8 mouse cellular contexts compared by ENCODE assay signal in genomic region chr4:134094923-134095547, GRCm38 (mm10). TPM values are rescaled to one million over a fixed set of nuclear protein-coding genes. Genes with fewer than 3 reads are reported as not detected.
DNase-seq lines count a peak whose midpoint lies in the region; ATAC-seq and TF ChIP-seq lines count a peak whose summit lies in the region.

Gene Cd52, minus strand, starts transcription at chr4:134095082.

- no peak for TF ChIP-seq EP300 in heart, postnatal 0 days (IDR thresholded peaks at IDR 0.05; ENCODE audit: low read depth)

- DNase-seq in heart, postnatal 0 days (ENCODE audit: low spot score), result no peak
- peak; percentile 41 for DNase-seq in lung, postnatal 14 days
- peak; percentile 77 to 89 for DNase-seq in thymus, adult 18-20 months
- DNase-seq in kidney, adult 11 months, result no peak

- no peak for TF ChIP-seq CTCF in heart, postnatal 0 days (IDR thresholded peaks at IDR 0.05; ENCODE audit: low read depth)

- H3K9ac ChIP-seq in heart, postnatal 0 days (replicated peaks; ENCODE audit: low read depth, low read length), result no peak within 1 kb of the TSS
- H3K9ac ChIP-seq in heart, embryonic 11.5 days (ENCODE audit: low read depth, low read length), result no peak within 1 kb of the TSS
- H3K9ac ChIP-seq in midbrain, embryonic 13.5 days (replicated peaks), result no peak within 1 kb of the TSS

- no peak for ATAC-seq in heart, postnatal 0 days (ENCODE audit: insufficient read depth, low read depth)
- ATAC-seq in heart, embryonic 11.5 days (replicated peaks; ENCODE audit: insufficient number of reproducible peaks, low FRiP score, low TSS enrichment), result no peak
- no peak for ATAC-seq in erythroblast, adult 5-6 weeks (replicated peaks; ENCODE audit: low FRiP score, poor library complexity, severe bottlenecking)
- ATAC-seq in midbrain, embryonic 13.5 days, result no peak
- ATAC-seq in cerebellum, adult (ENCODE audit: insufficient number of reproducible peaks, low FRiP score, low TSS enrichment), result no peak

- WGBS in heart, postnatal 0 days, result 69% methylated on average over 3 of the region's 3 CpGs
- 61% methylated on average over 3 of the region's 3 CpGs for WGBS in heart, embryonic 11.5 days (ENCODE audit: insufficient replicate concordance)
- 54% methylated on average over 3 of the region's 3 CpGs for WGBS in midbrain, embryonic 13.5 days

- peak within 1 kb of the TSS; percentile 19; the same call in 1 of the 2 replicates for H3K4me2 ChIP-seq in heart, postnatal 0 days (ENCODE audit: low read depth, low read length)
- no peak within 1 kb of the TSS for H3K4me2 ChIP-seq in heart, embryonic 11.5 days
- H3K4me2 ChIP-seq in midbrain, embryonic 13.5 days (replicated peaks), result no peak within 1 kb of the TSS

- H3K9me3 ChIP-seq in heart, postnatal 0 days (replicated peaks; ENCODE audit: control insufficient read depth, low read length), result no peaks in the 10 kb centered on the region
- H3K9me3 ChIP-seq in heart, embryonic 11.5 days (replicated peaks; ENCODE audit: control insufficient read depth, low read length), result no peaks in the 10 kb centered on the region
- H3K9me3 ChIP-seq in midbrain, embryonic 13.5 days, result no peaks in the 10 kb centered on the region

- H3K36me3 ChIP-seq in heart, postnatal 0 days (replicated peaks; ENCODE audit: control insufficient read depth, insufficient read depth, low read length), result no peaks in the 10 kb centered on the region
- H3K36me3 ChIP-seq in heart, embryonic 11.5 days (ENCODE audit: control insufficient read depth, insufficient read depth, low read length), result no peaks in the 10 kb centered on the region
- H3K36me3 ChIP-seq in midbrain, embryonic 13.5 days, result no peaks in the 10 kb centered on the region

- H3K4me3 ChIP-seq in heart, postnatal 0 days (ENCODE audit: low read depth, low read length), result peak within 1 kb of the TSS; percentile 6; the same call in 1 of the 2 replicates
- no peak within 1 kb of the TSS for H3K4me3 ChIP-seq in heart, embryonic 11.5 days (ENCODE audit: low read depth, low read length)
- H3K4me3 ChIP-seq in midbrain, embryonic 13.5 days (replicated peaks), result no peak within 1 kb of the TSS

- no peak within 1 kb of the TSS for H3K27ac ChIP-seq in heart, postnatal 0 days (ENCODE audit: low read depth)
- H3K27ac ChIP-seq in heart, embryonic 11.5 days (ENCODE audit: low read depth, low read length), result no peak within 1 kb of the TSS
- no peak within 1 kb of the TSS for H3K27ac ChIP-seq in midbrain, embryonic 13.5 days

- no peaks in the 10 kb centered on the region for H3K27me3 ChIP-seq in heart, postnatal 0 days (ENCODE audit: control insufficient read depth, insufficient read depth, low read length)
- H3K27me3 ChIP-seq in heart, embryonic 11.5 days (ENCODE audit: control insufficient read depth, insufficient read depth, low read length), result no peaks in the 10 kb centered on the region
- no peaks in the 10 kb centered on the region for H3K27me3 ChIP-seq in midbrain, embryonic 13.5 days

- H3K4me1 ChIP-seq in heart, postnatal 0 days (ENCODE audit: control insufficient read depth, insufficient read depth), result no peaks in the 10 kb centered on the region
- H3K4me1 ChIP-seq in heart, embryonic 11.5 days (ENCODE audit: control insufficient read depth, insufficient read depth, low read length), result peaks cover 6% of the 10 kb centered on the region; the same call in 1 of the 2 replicates
- no peaks in the 10 kb centered on the region for H3K4me1 ChIP-seq in midbrain, embryonic 13.5 days (replicated peaks)

RNA-seq across cellular contexts. Expression of gene Cd52, which starts in this region (rescaled TPM):
- total RNA-seq in heart, postnatal 0 days (2014; rRNA removed; ENCODE audit: low replicate concordance), result 10.5 TPM in 1 of 2 replicates, not detected in the other
- polyA plus RNA-seq in heart, postnatal 0 days (2015; fragmentation: Nextera tagmentation; extraction: Ambion mirVana), result 9.3 and 10.5 TPM in 2 replicates
- 3.9 and 6.2 TPM in 2 replicates for polyA plus RNA-seq in heart, embryonic 11.5 days (2014; fragmentation: Nextera tagmentation; extraction: Ambion mirVana)
- total RNA-seq in erythroblast, adult 5-6 weeks (2015; ENCODE audit: low replicate concordance), result 324 and 347 TPM in 2 replicates
- 146 and 324 TPM in 2 replicates for total RNA-seq in erythroblast, adult 5-6 weeks (2017; ENCODE audit: low replicate concordance)
- polyA plus RNA-seq in midbrain, embryonic 13.5 days (2015; fragmentation: Nextera tagmentation; extraction: Ambion mirVana), result 2.2 and 2.7 TPM in 2 replicates

Comparison
In these comparisons a context has a peak if more than half of its experiments do, and no peak if none do; other contexts are left out.
1. RNA of gene Cd52 (total RNA-seq): 146 to 347 TPM in erythroblast, adult 5-6 weeks; 10.5 TPM in heart, postnatal 0 days; every median in the first group is over 10 times any median in the second.
2. DNase-seq: peak in lung, postnatal 14 days (single experiment) and thymus, adult 18-20 months (2 of 2); none in heart, postnatal 0 days (single experiment) and kidney, adult 11 months (single experiment).